Mouse (Mus musculus) spleen, adult 2 months (tissue): ENCODE results near the gene Lama5. TPM values are rescaled to one million over a fixed set of nuclear protein-coding genes. Genes with fewer than 3 reads are reported as not detected.

Source experiments
- DNase-seq, 2 experiments: peaks; one replicate each; pipeline versions ENCODE4 v3.0.0 to v3.0.0-alpha.2; 2012 to 2021; ENCODE audit warnings: low spot score in 2 of 2, low read depth in 1 of 2
- H3K27ac ChIP-seq: fragments of 200-500 bp; 2 replicates; pipeline ENCODE4 v1.5.1; 2012; ENCODE audit warnings: low read length, inconsistent platforms; ENCODE audit not compliant: insufficient read depth
- H3K27me3 ChIP-seq: fragments of 200-500 bp; 2 replicates; pipeline ENCODE4 v1.6.1; 2012; ENCODE audit warnings: mild to moderate bottlenecking, moderate library complexity, low read length, inconsistent platforms; ENCODE audit not compliant: control insufficient read depth, insufficient read depth
- H3K36me3 ChIP-seq: fragments of 200-500 bp; 2 replicates; pipeline ENCODE4 v1.6.1; 2012; ENCODE audit warnings: mild to moderate bottlenecking, low read length, inconsistent platforms; ENCODE audit not compliant: control insufficient read depth, insufficient read depth
- H3K4me1 ChIP-seq: fragments of 200-500 bp; 2 replicates; pipeline ENCODE4 v1.6.1; 2011; ENCODE audit warnings: inconsistent platforms; ENCODE audit not compliant: control insufficient read depth, insufficient read depth, insufficient read length
- H3K4me3 ChIP-seq: fragments of 200-500 bp; 2 replicates; pipeline ENCODE4 v1.5.1; 2011; ENCODE audit warnings: mild to moderate bottlenecking, inconsistent platforms; ENCODE audit not compliant: insufficient read depth, insufficient read length; ENCODE audit errors: extremely low read depth
- CTCF ChIP-seq: fragments of 200-500 bp; IDR thresholded peaks from 2 replicates; pipeline ENCODE4 v1.5.1; 2011; ENCODE audit warnings: mild to moderate bottlenecking, inconsistent platforms; ENCODE audit not compliant: insufficient read depth, insufficient read length, insufficient replicate concordance; ENCODE audit errors: extremely low read depth
- POLR2A ChIP-seq: fragments of 200-500 bp; IDR thresholded peaks from 2 replicates; pipeline ENCODE4 v1.6.1; 2011; ENCODE audit warnings: low read depth, low read length, inconsistent platforms
- WGBS: fragments of 180-500 bp; shearing (Covaris S2); methylation state at CpG from one replicate; pipeline ENCODE4 v1.1.7; 2018; 5-methylcytosine and 5-hydroxymethylcytosine counted together
- polyA plus RNA-seq: library from polyadenylated mRNA; depleted of rRNA; stranded (reverse); fragments of >200 nt; gene quantifications from 2 replicates; pipeline ENCODE4 v1.2.3, GENCODE M21; 2012

The Lama5 gene
- polyA plus RNA-seq, 1 experiment = 8.4 TPM

DNA sequence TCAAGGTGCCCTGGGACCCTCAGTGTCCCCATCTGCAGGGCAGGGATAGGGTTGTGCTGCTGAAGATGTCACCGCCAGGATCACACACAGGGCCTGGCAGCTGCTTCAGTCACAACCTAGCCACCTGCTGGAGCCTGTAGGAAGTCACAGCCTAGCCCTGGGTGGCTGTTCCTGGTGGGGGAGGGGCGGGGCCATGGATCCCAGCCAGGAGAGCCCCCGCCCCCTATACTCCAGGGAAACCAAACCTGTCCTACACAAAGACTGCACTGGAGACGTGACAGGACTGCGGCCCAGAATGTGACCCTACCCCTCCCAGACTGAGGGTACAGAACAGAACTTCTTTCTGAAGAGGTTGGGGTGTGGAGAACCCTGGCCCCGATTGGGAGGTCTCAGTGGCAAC, 3.4 kb downstream of the Lama5 start:
- Histone ChIP-seq H3K27me3 (peaks cover 12% of the 10 kb centered on the region), H3K4me3 (no peak overlapping the region), H3K36me3 (no peaks in the 10 kb centered on the region), H3K4me1 (peaks cover 5% of the 10 kb centered on the region; the same call in 1 of the 2 replicates), H3K27ac (no peak overlapping the region)
- no peak for TF ChIP-seq CTCF
- no peak for TF ChIP-seq POLR2A
- 59% methylated on average over 6 of the region's 6 CpGs for WGBS
- no peak for DNase-seq

DNA sequence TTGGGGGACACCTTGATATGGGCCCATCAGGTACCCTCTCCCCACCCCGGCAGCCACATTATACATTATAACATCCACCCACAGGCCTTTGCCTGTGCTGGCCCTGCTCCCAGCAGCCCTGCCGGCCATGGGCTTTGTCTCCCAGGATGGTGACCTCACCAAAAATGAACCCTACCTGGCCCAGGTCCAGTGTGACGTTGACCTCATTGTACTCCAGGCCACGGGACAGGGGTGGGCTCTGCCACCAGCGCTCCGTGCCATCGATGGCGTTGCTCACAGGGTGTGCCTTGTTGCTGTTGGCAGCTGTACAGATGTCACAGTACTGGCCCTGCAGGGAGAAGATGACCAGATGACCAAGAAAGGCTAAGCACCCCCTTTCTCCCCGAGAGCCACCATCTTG, 4.6 kb downstream of the Lama5 start:
- Histone ChIP-seq H3K27ac (no peak overlapping the region), H3K27me3 (peaks cover 10% of the 10 kb centered on the region), H3K36me3 (no peaks in the 10 kb centered on the region), H3K4me3 (no peak overlapping the region), H3K4me1 (peaks cover 5% of the 10 kb centered on the region; the same call in 1 of the 2 replicates)
- DNase-seq = no peak
- TF ChIP-seq CTCF (no peak), POLR2A (no peak)
- WGBS = 92% methylated on average over 9 of the region's 9 CpGs

GRCm38 (mm10) chr2:180220165-180220564, 5.5 kb downstream of the Lama5 start:
- no peak for DNase-seq
- 82% methylated on average over 9 of the region's 9 CpGs for WGBS
- TF ChIP-seq POLR2A (no peak), CTCF (no peak)

GRCm38 (mm10) chr2:180219145-180219943, 6.3 kb downstream of the Lama5 start:
- DNase-seq = no peak
- H3K27me3 ChIP-seq = no peaks in the 10 kb centered on the region
- H3K4me3 ChIP-seq = no peak overlapping the region
- H3K36me3 ChIP-seq = no peaks in the 10 kb centered on the region
- no peak for TF ChIP-seq POLR2A
- TF ChIP-seq CTCF = no peak
- H3K27ac ChIP-seq = no peak overlapping the region
- WGBS = 84% methylated on average over 15 of the region's 15 CpGs
- H3K4me1 ChIP-seq = no peaks in the 10 kb centered on the region

More at GRCm38 (mm10) chr2:180220165-180220564, 5.5 kb downstream of the Lama5 start:
- peaks cover 3% of the 10 kb centered on the region for H3K27me3 ChIP-seq
- H3K36me3 ChIP-seq = no peaks in the 10 kb centered on the region
- H3K4me3 ChIP-seq = no peak overlapping the region
- no peaks in the 10 kb centered on the region for H3K4me1 ChIP-seq
- no peak overlapping the region for H3K27ac ChIP-seq

DNA sequence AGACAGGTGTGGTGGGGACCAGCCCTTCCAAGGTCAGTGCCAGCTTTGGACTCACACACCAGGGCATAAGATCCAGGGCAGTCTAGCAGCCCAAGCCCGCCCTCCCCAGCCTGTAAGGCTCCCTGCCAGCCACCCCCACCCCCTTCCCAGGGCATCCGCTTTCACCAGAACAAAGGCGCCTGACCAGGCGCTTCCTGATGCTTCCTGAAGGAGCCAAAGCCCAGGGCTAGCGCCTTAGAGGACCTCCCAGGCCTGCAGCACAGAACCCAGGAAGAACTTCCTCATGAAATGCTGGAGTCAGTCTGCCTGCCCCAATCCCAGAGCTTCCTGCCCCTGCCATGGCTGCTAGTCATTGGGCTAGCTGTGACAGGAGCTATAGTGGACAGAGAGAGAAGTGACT, 7.0 kb downstream of the Lama5 start:
- no peaks in the 10 kb centered on the region for H3K27me3 ChIP-seq
- WGBS = 74% methylated on average over 5 of the region's 5 CpGs
- no peak for DNase-seq
- H3K4me3 ChIP-seq = no peak overlapping the region
- no peaks in the 10 kb centered on the region for H3K36me3 ChIP-seq
- H3K27ac ChIP-seq = no peak overlapping the region
- H3K4me1 ChIP-seq = no peaks in the 10 kb centered on the region
- TF ChIP-seq CTCF = no peak
- TF ChIP-seq POLR2A = no peak

DNA sequence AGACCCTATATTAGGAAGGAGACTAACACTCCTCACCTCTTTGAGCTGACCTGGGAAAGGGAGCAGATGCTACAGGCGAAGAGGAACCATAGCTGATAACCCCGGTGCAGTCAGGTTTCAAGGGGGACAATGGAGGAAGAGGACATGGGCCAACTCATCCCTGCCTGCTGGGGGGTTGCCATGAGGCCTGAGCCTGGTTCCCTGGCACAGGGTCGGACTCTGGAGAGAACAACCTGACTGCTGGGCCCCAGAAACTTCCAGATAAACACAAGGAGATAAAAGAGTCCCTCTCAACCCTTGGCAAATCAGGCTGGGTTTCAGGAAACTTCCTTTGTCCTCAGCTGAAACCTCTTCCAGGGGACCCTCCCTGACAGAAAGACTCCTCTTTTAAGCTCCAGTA, 7.4 kb downstream of the Lama5 start:
- TF ChIP-seq POLR2A (no peak), CTCF (no peak)
- WGBS = 67% methylated on average over 3 of the region's 3 CpGs
- Histone ChIP-seq H3K4me1 (no peaks in the 10 kb centered on the region), H3K27me3 (no peaks in the 10 kb centered on the region), H3K4me3 (no peak overlapping the region), H3K36me3 (no peaks in the 10 kb centered on the region), H3K27ac (no peak overlapping the region)
- no peak for DNase-seq

DNA sequence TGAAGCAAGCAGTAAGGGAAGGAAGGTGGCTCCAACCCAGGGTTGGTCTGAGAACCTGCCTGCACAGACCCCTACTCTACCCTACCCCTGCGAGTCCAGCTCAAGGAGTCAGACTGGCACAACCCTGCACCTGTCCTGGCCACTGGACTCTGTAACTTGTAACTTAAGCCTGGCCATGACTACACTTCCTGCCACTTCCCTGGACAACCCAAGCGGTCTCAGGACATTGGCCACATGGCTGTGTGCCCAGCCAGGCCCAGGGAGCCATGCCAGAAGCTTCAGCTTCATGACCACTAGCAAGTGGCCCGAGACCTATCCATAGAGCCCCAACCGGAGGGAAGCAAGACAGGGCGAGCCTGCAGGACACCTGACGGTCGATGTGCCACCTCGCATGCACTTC, 8.1 kb downstream of the Lama5 start:
- 89% methylated on average over 8 of the region's 8 CpGs for WGBS
- Histone ChIP-seq H3K27ac (no peak overlapping the region), H3K4me1 (no peaks in the 10 kb centered on the region), H3K27me3 (no peaks in the 10 kb centered on the region), H3K4me3 (no peak overlapping the region), H3K36me3 (no peaks in the 10 kb centered on the region)
- DNase-seq = no peak
- no peak for TF ChIP-seq POLR2A
- TF ChIP-seq CTCF = no peak
